ENCODE assay signal across 10 mouse cellular contexts in genomic region chr19:56826047-56826631, GRCm38 (mm10). TPM values are rescaled to one million over a fixed set of nuclear protein-coding genes. Genes with fewer than 3 reads are reported as not detected.
DNase-seq lines count a peak whose midpoint lies in the region; ATAC-seq lines count a peak whose summit lies in the region.
"Had no signal": no experiment of that assay in that cellular context is flagged by ENCODE, and none has a peak within 500 bp of the region (broad histone marks: within the 10 kb centered on the region; RNA-seq: fewer than 3 reads in every experiment).

TSS of gene Tdrd1 (plus strand) at chr19:56826209.

- no peaks in the 10 kb centered on the region; the same call in 1 of the 2 replicates for H3K27me3 ChIP-seq in kidney, embryonic 14.5 days (ENCODE audit: control insufficient read depth, insufficient read depth, low read length)
- no peaks in the 10 kb centered on the region for H3K27me3 ChIP-seq in midbrain, embryonic 15.5 days (replicated peaks)

- peaks cover 5% of the 10 kb centered on the region; the same call in 1 of the 2 replicates for H3K4me1 ChIP-seq in kidney, embryonic 14.5 days (ENCODE audit: control insufficient read depth, insufficient read depth, low read length)
- H3K4me1 ChIP-seq in midbrain, embryonic 15.5 days, result peaks cover 6% of the 10 kb centered on the region

- 63% methylated on average over 44 of the region's 44 CpGs for WGBS in kidney, embryonic 14.5 days
- 66% methylated on average over 44 of the region's 44 CpGs for WGBS in midbrain, embryonic 15.5 days

- no peaks in the 10 kb centered on the region for H3K9me3 ChIP-seq in kidney, embryonic 14.5 days (ENCODE audit: control insufficient read depth, low read length)
- no peaks in the 10 kb centered on the region for H3K9me3 ChIP-seq in midbrain, embryonic 15.5 days

- H3K27ac ChIP-seq in kidney, embryonic 14.5 days (ENCODE audit: low read depth, low read length), result no peak within 1 kb of the TSS
- H3K27ac ChIP-seq in midbrain, embryonic 15.5 days, result no peak within 1 kb of the TSS

- no peak for DNase-seq in kidney, postnatal 14 days
- DNase-seq in R1 (ENCODE audit: low read depth, low spot score), result peak; percentile 37
- DNase-seq in heart, postnatal 4 days, result peak; percentile 12
- DNase-seq in cerebellum, adult 11-12 months, result no peak
- no peak for DNase-seq in lung, adult 18-20 months

- no peak for ATAC-seq in kidney, embryonic 14.5 days (ENCODE audit: low FRiP score, low TSS enrichment)
- no peak for ATAC-seq in midbrain, embryonic 15.5 days (replicated peaks)
- no peak for ATAC-seq in activated CD4-positive, CD25-positive, alpha-beta regulatory T cell, adult 4 months

- H3K4me3 ChIP-seq in kidney, embryonic 14.5 days (ENCODE audit: low read length), result peak within 1 kb of the TSS; percentile 9; the same call in 1 of the 2 replicates
- H3K4me3 ChIP-seq in midbrain, embryonic 15.5 days, result peak within 1 kb of the TSS; percentile 13
- H3K4me3 ChIP-seq: myocyte had no signal

- no peak within 1 kb of the TSS for H3K9ac ChIP-seq in kidney, embryonic 14.5 days (ENCODE audit: low read depth, low read length)
- no peak within 1 kb of the TSS for H3K9ac ChIP-seq in midbrain, embryonic 15.5 days

- peak within 1 kb of the TSS; percentile 23 for H3K4me2 ChIP-seq in kidney, embryonic 14.5 days (replicated peaks; ENCODE audit: low read depth, low read length)
- H3K4me2 ChIP-seq in midbrain, embryonic 15.5 days, result peak within 1 kb of the TSS; percentile 43

- H3K36me3 ChIP-seq in kidney, embryonic 14.5 days (ENCODE audit: control insufficient read depth, insufficient read depth, low read length), result no peaks in the 10 kb centered on the region
- H3K36me3 ChIP-seq in midbrain, embryonic 15.5 days (replicated peaks), result no peaks in the 10 kb centered on the region

RNA-seq across cellular contexts. Expression of gene Tdrd1, which starts in this region (rescaled TPM):
- polyA plus RNA-seq in kidney, embryonic 14.5 days (2014; fragmentation: Nextera tagmentation; extraction: Ambion mirVana), result 0.33 and 1.3 TPM in 2 replicates
- total RNA-seq in heart, postnatal 4 days (2021), result under 1 TPM; 0.11 to 0.17 TPM
- 0.72 and 0.88 TPM in 2 replicates for polyA plus RNA-seq in midbrain, embryonic 15.5 days (2015; fragmentation: Nextera tagmentation; extraction: Ambion mirVana)
- not detected for polyA plus RNA-seq in activated CD4-positive, CD25-positive, alpha-beta regulatory T cell, adult 4 months (2017; shearing (Covaris generic))
- total RNA-seq: MEL had no signal
- polyA plus RNA-seq: myocyte had no signal

Comparison
In these comparisons a context has a peak if more than half of its experiments do, and no peak if none do; other contexts are left out.
1. Peak in DNase-seq in heart, postnatal 4 days; RNA of the gene not detected or under 1 TPM.